Mouse (Mus musculus) spleen, adult 12 weeks (tissue): ENCODE results near the gene Degs1.
"Not testable (repeated sequence)": the region's sequence is repeated elsewhere in the genome, so short reads cannot be mapped to it uniquely, and the experiment has no call there.

Source experiments
- DNase-seq: peaks from one replicate; pipeline ENCODE4 v3.0.0; 2022; ENCODE audit warnings: low spot score

The Degs1 gene

GRCm38 (mm10) chr1:182282091-182283075 lies at the start of gene Degs1:
Gene Degs1 (minus strand): TSS chr1:182282804.
- peak; percentile 98 for DNase-seq

- DNase-seq, result no peak
Observed at GRCm38 (mm10) chr1:182325919-182326318, 43.3 kb upstream of the Degs1 start.

GRCm38 (mm10) chr1:182324552-182324951 lies 41.9 kb upstream of the Degs1 start:
- no peak for DNase-seq

- DNase-seq, result no peak
Observed at GRCm38 (mm10) chr1:182323139-182323538, 40.5 kb upstream of the Degs1 start.

- no peak for DNase-seq
Observed at GRCm38 (mm10) chr1:182314201-182314600, 31.6 kb upstream of the Degs1 start.

GRCm38 (mm10) chr1:182313181-182313580 lies 30.6 kb upstream of the Degs1 start:
- DNase-seq, result no peak

GRCm38 (mm10) chr1:182311376-182311775 lies 28.8 kb upstream of the Degs1 start:
- DNase-seq, result no peak

GRCm38 (mm10) chr1:182310316-182310715 lies 27.7 kb upstream of the Degs1 start:
- DNase-seq, result no peak

GRCm38 (mm10) chr1:182309403-182309802 lies 26.8 kb upstream of the Degs1 start:
- no peak for DNase-seq

- no peak for DNase-seq
Observed at GRCm38 (mm10) chr1:182302916-182303315, 20.3 kb upstream of the Degs1 start.

- no peak for DNase-seq
Observed at GRCm38 (mm10) chr1:182302176-182302870, 19.7 kb upstream of the Degs1 start.

- no peak for DNase-seq
Observed at GRCm38 (mm10) chr1:182297821-182298220, 15.2 kb upstream of the Degs1 start.

- DNase-seq, result no peak
Observed at GRCm38 (mm10) chr1:182297246-182297645, 14.6 kb upstream of the Degs1 start.

GRCm38 (mm10) chr1:182296816-182297215 lies 14.2 kb upstream of the Degs1 start:
- DNase-seq, result no peak

- no peak for DNase-seq
Observed at GRCm38 (mm10) chr1:182296141-182296540, 13.5 kb upstream of the Degs1 start.

- DNase-seq, result no peak
Observed at GRCm38 (mm10) chr1:182292291-182292690, 9.7 kb upstream of the Degs1 start.

GRCm38 (mm10) chr1:182290741-182291140 lies 8.1 kb upstream of the Degs1 start:
- DNase-seq, result not testable (repeated sequence)

- DNase-seq, result no peak
Observed at GRCm38 (mm10) chr1:182289781-182290180, 7.2 kb upstream of the Degs1 start.

- no peak for DNase-seq
Observed at GRCm38 (mm10) chr1:182288601-182289000, 6.0 kb upstream of the Degs1 start.

- no peak for DNase-seq
Observed at GRCm38 (mm10) chr1:182287781-182288180, 5.2 kb upstream of the Degs1 start.

GRCm38 (mm10) chr1:182284795-182285194 lies 2.2 kb upstream of the Degs1 start:
- DNase-seq, result no peak

- DNase-seq, result no peak
Observed at GRCm38 (mm10) chr1:182283231-182283630, 627 bp upstream of the Degs1 start.

GRCm38 (mm10) chr1:182281251-182281711 lies 1.3 kb downstream of the Degs1 start:
- peak; percentile 37 for DNase-seq
